Mouse (Mus musculus) stomach, postnatal 0 days (tissue): Measurements from ENCODE around the gene Smbd1. TPM values are rescaled to one million over a fixed set of nuclear protein-coding genes. Genes with fewer than 3 reads are reported as not detected.

Source experiments
- ATAC-seq: fragments of 200-750 bp; cut with Nextera tagmentation; 2 replicates; pipeline ENCODE4 v1.8.0; 2017; ENCODE audit not compliant: low FRiP score, low TSS enrichment
- DNase-seq: peaks from one replicate; pipeline ENCODE4 v3.0.0-alpha.2; 2016; ENCODE audit warnings: low spot score
- H3K27ac ChIP-seq: fragments of 300-500 bp; sonication (generic); replicated peaks from 2 replicates; pipeline ENCODE4 v1.5.1; 2014; ENCODE audit warnings: mild to moderate bottlenecking, control low read depth
- H3K27me3 ChIP-seq: fragments of 300-500 bp; sonication (generic); 2 replicates; pipeline ENCODE4 v1.6.1; 2014; ENCODE audit warnings: low read length; ENCODE audit not compliant: control insufficient read depth, insufficient read depth
- H3K36me3 ChIP-seq: fragments of 300-500 bp; sonication (generic); 2 replicates; pipeline ENCODE4 v1.6.1; 2014; ENCODE audit warnings: low read length, mixed read lengths; ENCODE audit not compliant: control insufficient read depth, insufficient read depth
- H3K4me1 ChIP-seq: fragments of 300-500 bp; sonication (generic); replicated peaks from 2 replicates; pipeline ENCODE4 v1.6.1; 2014; ENCODE audit warnings: antibody characterized with exemption; ENCODE audit not compliant: control insufficient read depth, insufficient read depth
- H3K4me2 ChIP-seq: fragments of 300-500 bp; sonication (generic); replicated peaks from 2 replicates; pipeline ENCODE4 v1.6.1; 2014; ENCODE audit warnings: low read depth, mild to moderate bottlenecking, control low read depth, moderate library complexity
- H3K4me3 ChIP-seq: fragments of 300-500 bp; sonication (generic); 2 replicates; pipeline ENCODE4 v1.5.1; 2014; ENCODE audit warnings: low read depth, low read length, control low read depth
- H3K9ac ChIP-seq: fragments of 300-500 bp; sonication (generic); 2 replicates; pipeline ENCODE4 v1.6.1; 2014; ENCODE audit warnings: mild to moderate bottlenecking, low read length, control low read depth, mixed read lengths
- H3K9me3 ChIP-seq: fragments of 300-500 bp; sonication (generic); 2 replicates; pipeline ENCODE4 v1.6.1; 2016; ENCODE audit warnings: low read length; ENCODE audit not compliant: control insufficient read depth
- CTCF ChIP-seq: IDR thresholded peaks from 2 replicates; pipeline ENCODE4 v1.5.1; 2016; ENCODE audit warnings: antibody characterized with exemption, low read depth, mild to moderate bottlenecking, moderate library complexity
- EP300 ChIP-seq: optimal IDR thresholded peaks from 2 replicates; pipeline ENCODE3; 2016; ENCODE audit warnings: antibody characterized with exemption
- WGBS: fragments of 180-500 bp; shearing (Covaris S2); extraction: QIAGEN DNeasy Blood & Tissue Kit; methylation state at CpG from one replicate; pipeline ENCODE4 v1.1.7; 2014; 5-methylcytosine and 5-hydroxymethylcytosine counted together
- polyA plus RNA-seq: library from polyadenylated mRNA; unstranded; fragments of >200 nt; fragmentation: Nextera tagmentation; extraction: Ambion mirVana; gene quantifications from 2 replicates; pipeline ENCODE4 v1.2.1, GENCODE M21; 2015

Smbd1 gene
- polyA plus RNA-seq, 1 experiment from 2014 or later: 0.19 TPM

- H3K9me3 ChIP-seq: no peaks in the 10 kb centered on the region
- no peak overlapping the region for H3K4me3 ChIP-seq
- no peaks in the 10 kb centered on the region for H3K36me3 ChIP-seq
- peak; percentile 37 for DNase-seq
- WGBS: 44% methylated on average over 8 of the region's 8 CpGs
- H3K4me1 ChIP-seq: no peaks in the 10 kb centered on the region
- TF ChIP-seq CTCF (peak; percentile 21), EP300 (no peak)
- no peak overlapping the region for H3K9ac ChIP-seq
- no peak overlapping the region for H3K27ac ChIP-seq
- no peaks in the 10 kb centered on the region for H3K27me3 ChIP-seq
- ATAC-seq: peak; percentile 29; the same call in 1 of the 2 replicates
- no peak overlapping the region for H3K4me2 ChIP-seq
Observed at GRCm38 (mm10) chr16:32807408-32808185, 2.7 kb downstream of the Smbd1 start.

- no peaks in the 10 kb centered on the region for H3K36me3 ChIP-seq
- no peaks in the 10 kb centered on the region for H3K4me1 ChIP-seq
- DNase-seq (no peak), ATAC-seq (no peak)
- no peak overlapping the region for H3K4me2 ChIP-seq
- WGBS: 52% methylated on average over 7 of the region's 7 CpGs
- H3K9ac ChIP-seq: no peak overlapping the region
- H3K4me3 ChIP-seq: no peak overlapping the region
- H3K27me3 ChIP-seq: no peaks in the 10 kb centered on the region
- H3K9me3 ChIP-seq: no peaks in the 10 kb centered on the region
- TF ChIP-seq EP300 (no peak), CTCF (no peak)
- H3K27ac ChIP-seq: no peak overlapping the region
Observed at GRCm38 (mm10) chr16:32805151-32805550, 5.1 kb downstream of the Smbd1 start.

GRCm38 (mm10) chr16:32803901-32804300 lies 6.4 kb downstream of the Smbd1 start:
- WGBS: 44% methylated on average over 5 of the region's 5 CpGs
- Histone ChIP-seq H3K27me3 (no peaks in the 10 kb centered on the region), H3K27ac (no peak overlapping the region), H3K9ac (no peak overlapping the region), H3K36me3 (no peaks in the 10 kb centered on the region), H3K4me2 (no peak overlapping the region), H3K9me3 (no peaks in the 10 kb centered on the region), H3K4me3 (no peak overlapping the region), H3K4me1 (no peaks in the 10 kb centered on the region)
- TF ChIP-seq EP300: no peak
- no peak for TF ChIP-seq CTCF
- ATAC-seq (no peak), DNase-seq (no peak)

GRCm38 (mm10) chr16:32803252-32803853 lies 6.9 kb downstream of the Smbd1 start:
- DNase-seq (peak; percentile 72), ATAC-seq (peak; percentile 43)
- WGBS: 23% methylated on average over 6 of the region's 6 CpGs
- Histone ChIP-seq H3K4me3 (no peak overlapping the region), H3K27ac (no peak overlapping the region; the same call in 1 of the 2 replicates), H3K4me2 (no peak overlapping the region), H3K9me3 (no peaks in the 10 kb centered on the region), H3K4me1 (no peaks in the 10 kb centered on the region), H3K27me3 (no peaks in the 10 kb centered on the region), H3K36me3 (no peaks in the 10 kb centered on the region), H3K9ac (no peak overlapping the region)
- TF ChIP-seq CTCF (no peak), EP300 (no peak)

- no peak within 1 kb of the TSS for H3K4me3 ChIP-seq
- DNase-seq (no peak), ATAC-seq (no peak)
- no peak within 1 kb of the TSS for H3K4me2 ChIP-seq
- no peaks in the 10 kb centered on the region for H3K4me1 ChIP-seq
- H3K9ac ChIP-seq: no peak within 1 kb of the TSS
- H3K9me3 ChIP-seq: no peaks in the 10 kb centered on the region
- H3K27ac ChIP-seq: no peak within 1 kb of the TSS
- 61% methylated on average over 3 of the region's 3 CpGs for WGBS
- no peaks in the 10 kb centered on the region for H3K36me3 ChIP-seq
- no peak for TF ChIP-seq EP300
- no peak for TF ChIP-seq CTCF
- H3K27me3 ChIP-seq: no peaks in the 10 kb centered on the region
Observed at GRCm38 (mm10) chr16:32797426-32797689, 12.9 kb downstream of the Smbd1 start, which contains the start of gene Muc20. Gene Muc20, minus strand, starts transcription at chr16:32797435.
